Mouse (Mus musculus) olfactory bulb, adult 2 months (tissue): ENCODE data around the gene Casd1. TPM values are rescaled to one million over a fixed set of nuclear protein-coding genes. Genes with fewer than 3 reads are reported as not detected.

Source experiments
- H3K27ac ChIP-seq: fragments of 200-500 bp; 2 replicates; pipeline ENCODE4 v1.5.1; 2012; ENCODE audit warnings: low read depth, low read length; ENCODE audit not compliant: insufficient read depth
- H3K4me1 ChIP-seq: fragments of 200-500 bp; 2 replicates; pipeline ENCODE4 v1.6.1; 2012; ENCODE audit warnings: low read length; ENCODE audit not compliant: control insufficient read depth, insufficient read depth
- H3K4me3 ChIP-seq: fragments of 200-500 bp; 2 replicates; pipeline ENCODE4 v1.5.1; 2012; ENCODE audit warnings: mild to moderate bottlenecking, low read depth, low read length, moderate library complexity; ENCODE audit not compliant: insufficient read depth
- CTCF ChIP-seq: fragments of 200-500 bp; IDR thresholded peaks from 2 replicates; pipeline ENCODE4 v1.5.1; 2012; ENCODE audit warnings: low read depth, mild to moderate bottlenecking, low read length, moderate library complexity; ENCODE audit not compliant: insufficient read depth
- POLR2A ChIP-seq: fragments of 200-500 bp; IDR thresholded peaks from 2 replicates; pipeline ENCODE4 v1.6.1; 2012; ENCODE audit warnings: mild to moderate bottlenecking, low read depth, low read length, moderate library complexity; ENCODE audit not compliant: insufficient read depth
- WGBS: fragments of 180-500 bp; shearing (Covaris S2); methylation state at CpG from one replicate; pipeline ENCODE4 v1.1.7; 2018; 5-methylcytosine and 5-hydroxymethylcytosine counted together
- polyA plus RNA-seq: library from polyadenylated mRNA; stranded (reverse); fragments of >200 nt; gene quantifications from 2 replicates; pipeline ENCODE4 v1.2.4, GENCODE M21; 2012; ENCODE audit warnings: low replicate concordance; ENCODE audit not compliant: missing spikeins, insufficient read depth, insufficient read length

The Casd1 gene
- polyA plus RNA-seq, 1 experiment = not detected

DNA sequence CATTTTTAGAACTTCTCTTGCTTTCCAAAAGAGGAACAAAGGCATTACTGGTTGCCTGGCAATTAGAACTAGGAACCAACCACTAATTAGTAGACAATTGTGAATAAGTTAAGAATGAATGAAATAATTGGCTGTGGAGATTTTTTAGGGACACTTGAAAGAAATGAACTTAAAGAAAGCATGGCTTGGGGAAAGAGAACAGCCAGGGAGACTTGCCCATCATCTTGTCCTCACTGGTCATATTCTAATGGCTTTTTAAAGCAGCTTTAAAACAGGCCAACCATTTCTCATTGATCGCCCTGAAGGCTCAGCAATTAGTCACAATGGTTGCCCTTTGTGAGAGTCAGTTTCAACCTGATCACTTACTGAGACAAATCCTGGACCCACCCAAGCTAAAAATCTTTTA is 76.7 kb downstream of the Casd1 start:
- Histone ChIP-seq H3K27ac (no peak overlapping the region), H3K4me3 (no peak overlapping the region), H3K4me1 (no peaks in the 10 kb centered on the region)
- TF ChIP-seq CTCF (no peak), POLR2A (no peak)
- WGBS = 29% methylated on average over 1 of the region's 1 CpGs

DNA sequence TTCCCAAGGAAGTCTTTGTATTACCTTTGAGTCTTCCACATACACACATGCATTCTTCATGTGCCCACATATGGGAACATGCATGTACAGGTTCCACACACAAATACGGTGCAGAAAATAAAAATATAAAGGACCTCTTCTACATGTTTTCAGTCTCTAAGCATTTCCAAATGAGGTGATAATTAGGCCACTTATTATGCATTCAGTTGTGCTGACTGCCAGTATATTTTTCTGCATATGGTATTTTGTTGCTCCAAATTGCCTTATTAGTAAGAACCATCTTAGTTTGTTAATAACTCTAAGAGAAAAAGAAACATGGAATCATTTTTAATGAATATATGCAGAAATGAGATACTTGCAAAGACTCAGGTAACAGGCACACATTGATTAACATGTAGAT is 79.3 kb downstream of the Casd1 start:
- no peak for TF ChIP-seq CTCF
- TF ChIP-seq POLR2A = no peak
- 80% methylated on average over 1 of the region's 1 CpGs for WGBS

DNA sequence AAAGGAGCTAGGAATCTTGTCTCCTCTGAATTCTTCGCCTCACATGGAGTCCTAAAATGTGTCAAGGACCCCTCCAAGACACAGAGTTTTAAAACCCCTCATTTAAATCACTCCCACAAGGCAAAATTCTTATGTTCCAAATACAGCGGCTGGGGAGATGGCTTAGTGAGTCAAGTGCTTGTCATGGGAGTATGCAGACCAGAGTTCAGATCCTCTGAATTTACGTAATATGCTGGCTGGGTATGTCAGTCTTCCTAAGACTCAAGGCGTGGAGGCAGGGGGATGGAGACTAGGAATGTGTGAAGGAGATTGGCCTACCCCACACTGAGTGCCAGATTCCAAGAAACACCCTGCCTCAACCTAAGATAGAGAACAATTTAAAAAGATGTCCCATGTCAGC is 79.9 kb downstream of the Casd1 start:
- 95% methylated on average over 4 of the region's 4 CpGs for WGBS
- Histone ChIP-seq H3K27ac (no peak overlapping the region), H3K4me3 (no peak overlapping the region), H3K4me1 (0 out of 2 replicates have a peak, but pooled peaks cover 3% of the 10 kb centered on the region)
- TF ChIP-seq CTCF (no peak), POLR2A (no peak)

More for the DNA sequence above, 79.3 kb downstream of the Casd1 start:
- H3K27ac ChIP-seq = no peak overlapping the region
- H3K4me1 ChIP-seq = 0 out of 2 replicates have a peak, but pooled peaks cover 2% of the 10 kb centered on the region
- no peak overlapping the region for H3K4me3 ChIP-seq

DNA sequence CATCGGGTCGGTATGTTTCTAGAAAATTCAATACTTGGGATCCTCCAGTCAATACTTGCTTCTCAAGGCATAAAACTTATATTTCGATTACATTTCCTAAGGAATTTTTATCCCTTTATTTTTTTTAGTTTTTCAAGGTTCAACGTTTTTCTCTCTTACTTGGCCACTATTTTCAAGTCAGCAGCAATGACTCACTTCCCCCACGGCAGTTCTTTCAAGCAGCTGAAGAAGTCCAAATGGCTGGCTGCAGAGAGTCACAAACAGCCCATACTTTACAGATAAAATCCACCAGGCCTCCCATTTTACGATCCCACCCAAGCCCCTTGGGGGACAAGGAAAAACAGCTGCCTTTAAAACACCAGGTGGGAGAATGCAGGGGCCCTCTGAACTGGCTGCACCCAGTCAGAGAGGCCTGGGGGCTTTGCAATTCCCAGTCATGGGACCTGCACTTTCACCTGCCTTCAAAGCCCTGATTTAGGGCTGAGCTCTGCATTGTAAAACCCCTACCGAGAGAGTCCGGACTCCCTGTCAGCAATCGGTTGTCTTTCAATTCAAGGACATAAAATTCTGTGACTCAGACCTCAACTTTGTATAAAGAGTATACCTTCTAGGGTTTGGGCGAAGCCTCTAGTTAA is 84.2 kb downstream of the Casd1 start:
- no peak overlapping the region for H3K27ac ChIP-seq
- no peak for TF ChIP-seq CTCF
- TF ChIP-seq POLR2A = no peak
- WGBS = 71% methylated on average over 10 of the region's 10 CpGs
- no peak overlapping the region for H3K4me3 ChIP-seq
- H3K4me1 ChIP-seq = 0 out of 2 replicates have a peak, but pooled peaks cover 3% of the 10 kb centered on the region

DNA sequence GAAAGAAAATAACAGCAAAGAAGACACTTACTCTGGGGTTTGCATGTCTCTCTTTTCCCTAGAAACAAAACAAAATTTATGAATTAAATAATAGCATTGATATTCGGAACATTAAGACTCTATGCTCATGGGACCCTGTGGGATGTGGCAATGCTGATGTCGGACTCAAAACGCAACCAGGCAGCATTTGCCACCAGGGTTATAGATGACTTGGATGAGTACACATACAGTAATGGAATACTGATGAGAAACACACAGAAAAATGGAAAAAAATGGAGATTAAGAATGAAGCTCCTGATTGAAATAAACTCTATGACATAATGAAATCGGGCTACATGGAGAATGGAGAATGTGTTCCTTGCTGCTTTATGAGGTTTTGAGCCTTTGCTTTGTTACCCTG is 89.8 kb downstream of the Casd1 start:
- no peaks in the 10 kb centered on the region for H3K4me1 ChIP-seq
- WGBS = 92% methylated on average over 4 of the region's 4 CpGs
- TF ChIP-seq POLR2A (no peak), CTCF (no peak)
- no peak overlapping the region for H3K27ac ChIP-seq
- H3K4me3 ChIP-seq = no peak overlapping the region

Other genes with a start within 250 kb of the Casd1 start
- not detected in 2 replicates for gene Col1a2, start 96.0 kb upstream of the Casd1 start, polyA plus RNA-seq
- not detected in 2 replicates for gene Sgce, start 146.4 kb downstream of the Casd1 start, polyA plus RNA-seq
- gene Peg10, start 146.5 kb downstream of the Casd1 start, polyA plus RNA-seq = not detected in 2 replicates